Mouse (Mus musculus): ENCODE measurements around the gene Hs6st2. TPM values are rescaled to one million over a fixed set of nuclear protein-coding genes. Genes with fewer than 3 reads are reported as not detected.
A peak's percentile ranks its signal among the peaks of the same experiment; 100 is the strongest.

The Hs6st2 gene
- polyA plus RNA-seq (2015; fragmentation: Nextera tagmentation; extraction: Ambion mirVana): 0.82 and 0.89 TPM in 2 replicates

GRCm38 (mm10) chrX:51681756-51682155 lies at the start of gene Hs6st2:
Hs6st2 (minus strand) TSS chrX:51681856.
- no peak within 1 kb of the TSS for H3K27ac ChIP-seq (ENCODE audit: low read depth, low read length)
- no peaks in the 10 kb centered on the region for H3K4me1 ChIP-seq (replicated peaks; ENCODE audit: control insufficient read depth, insufficient read depth, low read length)
- H3K36me3 ChIP-seq (ENCODE audit: control insufficient read depth, insufficient read depth): no peaks in the 10 kb centered on the region
- no peak for ATAC-seq
- H3K9me3 ChIP-seq (ENCODE audit: control insufficient read depth): no peaks in the 10 kb centered on the region
- no peak for TF ChIP-seq CTCF (IDR thresholded peaks at IDR 0.05; ENCODE audit: low read depth)
- peak within 1 kb of the TSS; percentile 74 for H3K4me2 ChIP-seq (replicated peaks; ENCODE audit: low read depth)
- H3K4me3 ChIP-seq (ENCODE audit: low read depth, low read length): peak within 1 kb of the TSS; percentile 48
- no peak within 1 kb of the TSS for H3K9ac ChIP-seq (ENCODE audit: low read depth, low read length)
- whole genome bisulfite sequencing: 31% methylated on average over 5 of the region's 5 CpGs
- H3K27me3 ChIP-seq (replicated peaks; ENCODE audit: control insufficient read depth, insufficient read depth, low read length): peaks cover 27% of the 10 kb centered on the region

DNA sequence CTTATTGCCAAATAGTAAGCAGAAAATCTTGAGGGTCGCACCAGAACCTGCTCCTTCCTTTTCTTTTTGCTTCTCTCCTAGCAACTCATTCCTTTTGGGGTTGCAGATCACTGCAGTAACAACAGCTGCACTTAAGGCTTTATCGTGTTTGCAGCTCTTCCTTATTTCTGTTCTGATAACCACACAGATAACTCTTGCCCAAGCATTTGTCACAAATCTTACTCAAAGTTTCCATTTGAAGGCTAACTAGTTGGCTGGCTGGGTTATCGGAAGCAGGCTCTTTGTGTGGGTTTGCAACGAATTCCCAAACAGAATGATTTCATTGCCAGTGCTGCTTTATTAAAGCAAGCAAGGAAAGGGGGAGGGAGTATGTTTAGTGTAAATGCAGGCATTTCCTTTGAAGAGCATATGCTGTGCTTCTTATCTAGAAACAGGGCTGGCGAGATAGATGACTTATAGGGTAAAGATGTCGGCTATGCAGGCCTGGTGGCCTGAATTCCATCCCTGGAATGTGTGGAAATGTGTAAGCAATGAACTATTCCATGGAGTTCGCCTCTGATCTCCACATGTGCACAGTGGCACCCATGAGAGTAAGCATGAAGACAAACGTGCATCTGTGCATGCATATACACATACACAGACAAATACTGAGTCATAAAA lies 32.6 kb upstream of the Hs6st2 start:
- no peak for TF ChIP-seq CTCF (IDR thresholded peaks at IDR 0.05; ENCODE audit: low read depth)
- H3K9ac ChIP-seq (ENCODE audit: low read depth, low read length): no peak overlapping the region
- H3K27ac ChIP-seq (ENCODE audit: low read depth, low read length): no peak overlapping the region
- H3K27me3 ChIP-seq (replicated peaks; ENCODE audit: control insufficient read depth, insufficient read depth, low read length): no peaks in the 10 kb centered on the region
- WGBS: 47% methylated on average over 8 of the region's 8 CpGs
- no peak overlapping the region for H3K4me2 ChIP-seq (replicated peaks; ENCODE audit: low read depth)
- no peaks in the 10 kb centered on the region for H3K36me3 ChIP-seq (ENCODE audit: control insufficient read depth, insufficient read depth)
- H3K4me3 ChIP-seq (ENCODE audit: low read depth, low read length): no peak overlapping the region
- no peak for ATAC-seq
- no peaks in the 10 kb centered on the region for H3K4me1 ChIP-seq (replicated peaks; ENCODE audit: control insufficient read depth, insufficient read depth, low read length)
- H3K9me3 ChIP-seq (ENCODE audit: control insufficient read depth): no peaks in the 10 kb centered on the region

DNA sequence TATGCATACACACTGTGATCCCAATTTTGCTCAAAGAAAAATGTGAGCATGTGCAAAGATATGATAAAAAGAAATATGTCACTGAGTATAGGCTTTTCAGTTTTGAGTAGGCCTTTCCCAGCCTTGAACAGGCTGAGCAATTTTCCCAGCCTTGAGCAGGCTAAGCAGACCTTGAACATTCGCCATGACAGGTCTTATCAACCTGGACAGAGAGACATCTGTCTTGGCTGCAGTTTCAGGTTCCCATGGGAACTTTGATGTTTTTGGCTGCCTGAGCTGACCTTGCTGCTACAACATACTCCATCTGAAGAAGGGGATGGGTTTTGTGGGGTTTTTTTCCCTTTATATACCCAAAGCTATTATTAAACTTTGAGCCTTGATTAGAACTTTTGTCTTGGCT lies 31.3 kb upstream of the Hs6st2 start:
- 70% methylated on average over 1 of the region's 1 CpGs for WGBS
- TF ChIP-seq CTCF (IDR thresholded peaks at IDR 0.05; ENCODE audit: low read depth): no peak
- no peak for ATAC-seq

GRCm38 (mm10) chrX:51702823-51703222 lies 21.2 kb upstream of the Hs6st2 start:
- Histone ChIP-seq H3K36me3 (ENCODE audit: control insufficient read depth, insufficient read depth) (no peaks in the 10 kb centered on the region), H3K9me3 (ENCODE audit: control insufficient read depth) (no peaks in the 10 kb centered on the region), H3K9ac (ENCODE audit: low read depth, low read length) (no peak overlapping the region), H3K4me1 (replicated peaks; ENCODE audit: control insufficient read depth, insufficient read depth, low read length) (no peaks in the 10 kb centered on the region), H3K27me3 (replicated peaks; ENCODE audit: control insufficient read depth, insufficient read depth, low read length) (no peaks in the 10 kb centered on the region), H3K27ac (ENCODE audit: low read depth, low read length) (no peak overlapping the region), H3K4me3 (ENCODE audit: low read depth, low read length) (no peak overlapping the region), H3K4me2 (replicated peaks; ENCODE audit: low read depth) (no peak overlapping the region)
- WGBS: 73% methylated on average over 4 of the region's 4 CpGs
- no peak for ATAC-seq
- no peak for TF ChIP-seq CTCF (IDR thresholded peaks at IDR 0.05; ENCODE audit: low read depth)

More for the DNA sequence above, 31.3 kb upstream of the Hs6st2 start:
- no peaks in the 10 kb centered on the region for H3K36me3 ChIP-seq (ENCODE audit: control insufficient read depth, insufficient read depth)
- no peaks in the 10 kb centered on the region for H3K27me3 ChIP-seq (replicated peaks; ENCODE audit: control insufficient read depth, insufficient read depth, low read length)
- H3K27ac ChIP-seq (ENCODE audit: low read depth, low read length): no peak overlapping the region
- no peaks in the 10 kb centered on the region for H3K4me1 ChIP-seq (replicated peaks; ENCODE audit: control insufficient read depth, insufficient read depth, low read length)
- H3K4me3 ChIP-seq (ENCODE audit: low read depth, low read length): no peak overlapping the region
- H3K4me2 ChIP-seq (replicated peaks; ENCODE audit: low read depth): no peak overlapping the region
- H3K9ac ChIP-seq (ENCODE audit: low read depth, low read length): no peak overlapping the region
- no peaks in the 10 kb centered on the region for H3K9me3 ChIP-seq (ENCODE audit: control insufficient read depth)

GRCm38 (mm10) chrX:51699079-51699478 lies 17.4 kb upstream of the Hs6st2 start:
- Histone ChIP-seq H3K36me3 (ENCODE audit: control insufficient read depth, insufficient read depth) (no peaks in the 10 kb centered on the region), H3K27ac (ENCODE audit: low read depth, low read length) (no peak overlapping the region), H3K4me1 (replicated peaks; ENCODE audit: control insufficient read depth, insufficient read depth, low read length) (no peaks in the 10 kb centered on the region), H3K4me3 (ENCODE audit: low read depth, low read length) (no peak overlapping the region), H3K4me2 (replicated peaks; ENCODE audit: low read depth) (no peak overlapping the region), H3K9me3 (ENCODE audit: control insufficient read depth) (no peaks in the 10 kb centered on the region), H3K27me3 (replicated peaks; ENCODE audit: control insufficient read depth, insufficient read depth, low read length) (no peaks in the 10 kb centered on the region), H3K9ac (ENCODE audit: low read depth, low read length) (no peak overlapping the region)
- TF ChIP-seq CTCF (IDR thresholded peaks at IDR 0.05; ENCODE audit: low read depth): no peak
- WGBS: 57% methylated on average over 4 of the region's 4 CpGs
- no peak for ATAC-seq

DNA sequence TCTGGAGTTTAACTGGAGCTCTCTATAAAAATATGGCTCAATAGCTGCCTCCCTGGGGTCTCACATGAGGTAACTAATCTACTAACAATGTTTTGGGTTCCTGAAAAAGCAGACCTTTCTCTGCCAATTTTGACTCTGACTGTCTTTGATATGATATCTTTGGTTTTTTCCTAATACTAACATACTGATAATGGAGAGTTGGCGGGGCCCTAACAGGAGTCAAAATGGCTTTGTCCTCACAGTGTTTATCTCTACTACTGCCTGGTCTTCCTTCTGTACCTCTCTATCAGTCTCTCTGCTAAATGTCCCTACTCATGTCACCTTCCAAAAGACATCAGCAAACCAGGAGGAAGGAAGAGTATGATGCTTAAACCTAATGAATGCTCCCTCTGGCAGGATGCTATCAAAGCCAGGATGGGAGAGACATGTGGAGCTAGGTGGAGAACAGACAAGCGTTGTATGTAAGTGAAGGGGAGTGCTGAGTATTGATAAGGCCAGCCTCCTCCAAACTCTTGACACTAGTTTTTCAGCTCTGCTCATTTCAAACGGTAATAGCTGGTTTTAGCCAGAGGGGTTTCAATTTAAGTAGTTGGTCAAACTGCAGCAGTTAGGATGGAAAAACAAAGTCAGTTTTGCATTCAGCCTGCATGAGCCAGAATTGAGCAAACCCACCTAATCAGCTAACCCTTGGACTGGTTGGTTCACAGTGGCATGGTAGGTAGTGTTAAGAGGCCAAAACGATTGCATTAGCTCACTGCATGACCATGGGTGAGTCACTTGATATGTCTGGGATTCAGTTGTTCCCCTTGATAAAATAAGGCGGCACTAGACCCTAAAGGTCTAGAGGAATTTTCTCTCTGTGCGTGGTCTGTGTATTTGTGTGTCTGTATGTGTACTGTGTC lies 4.6 kb upstream of the Hs6st2 start:
- Histone ChIP-seq H3K36me3 (ENCODE audit: control insufficient read depth, insufficient read depth) (no peaks in the 10 kb centered on the region), H3K27me3 (replicated peaks; ENCODE audit: control insufficient read depth, insufficient read depth, low read length) (peaks cover 14% of the 10 kb centered on the region), H3K27ac (ENCODE audit: low read depth, low read length) (no peak overlapping the region), H3K4me2 (replicated peaks; ENCODE audit: low read depth) (no peak overlapping the region), H3K4me1 (replicated peaks; ENCODE audit: control insufficient read depth, insufficient read depth, low read length) (no peaks in the 10 kb centered on the region), H3K9me3 (ENCODE audit: control insufficient read depth) (no peaks in the 10 kb centered on the region), H3K4me3 (ENCODE audit: low read depth, low read length) (no peak overlapping the region), H3K9ac (ENCODE audit: low read depth, low read length) (no peak overlapping the region)
- no peak for ATAC-seq
- 72% methylated on average over 6 of the region's 6 CpGs for WGBS
- no peak for TF ChIP-seq CTCF (IDR thresholded peaks at IDR 0.05; ENCODE audit: low read depth)
